Mouse (Mus musculus) thymus, postnatal 36 days (tissue): ENCODE measurements around the gene Ptprg.

ENCODE experiments used
- DNase-seq, 2 experiments: peaks; one replicate each; pipeline ENCODE4 v3.0.0; 2022; ENCODE audit warnings: mixed read lengths in 2 of 2

The Ptprg gene

DNA sequence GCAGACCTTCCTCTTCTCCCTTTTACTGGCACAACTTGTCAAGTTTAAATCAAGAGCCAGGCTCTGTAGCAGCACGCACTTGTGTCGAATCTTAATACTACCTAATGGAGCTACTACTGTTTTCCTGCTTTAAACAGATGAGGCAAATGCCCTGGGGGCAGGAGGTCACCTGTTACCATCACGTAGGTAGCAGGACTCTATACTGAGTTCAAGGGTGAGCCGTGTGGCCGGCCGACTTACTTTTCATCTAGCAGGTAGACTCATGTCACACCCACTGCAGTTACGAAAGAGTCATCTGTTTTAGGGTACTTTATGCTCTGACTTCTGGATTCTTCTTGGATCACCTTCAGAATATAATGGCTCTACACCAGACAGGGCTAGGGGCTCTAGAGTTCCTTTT, 66.3 kb downstream of the Ptprg start:
- DNase-seq, result no peak

- DNase-seq, result no peak
Observed at GRCm38 (mm10) chr14:11620314-11620713, 67.0 kb downstream of the Ptprg start.

- no peak for DNase-seq
Observed at GRCm38 (mm10) chr14:11620962-11621568, 67.7 kb downstream of the Ptprg start.

GRCm38 (mm10) chr14:11623576-11623975, 70.2 kb downstream of the Ptprg start:
- no peak for DNase-seq

DNA sequence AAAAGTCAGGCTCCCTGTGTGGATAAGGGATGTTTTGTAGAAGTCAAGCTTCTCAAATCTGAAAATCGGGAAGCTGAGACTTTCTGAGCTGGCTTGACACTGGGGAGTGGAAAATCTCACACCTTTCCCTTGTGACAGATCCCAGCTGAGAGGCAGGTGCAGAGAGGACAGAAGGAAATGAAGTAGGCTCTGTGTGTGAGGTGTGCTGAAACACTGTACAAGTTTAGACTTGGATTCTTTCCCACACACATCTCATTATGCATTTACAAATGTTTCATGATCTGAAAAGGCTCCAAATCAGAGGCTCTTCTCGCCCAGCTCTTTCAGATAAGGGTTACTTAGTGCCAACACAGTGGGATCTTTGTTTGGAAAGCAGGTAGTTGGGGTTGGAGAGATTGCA, 77.4 kb downstream of the Ptprg start:
- no peak for DNase-seq

DNA sequence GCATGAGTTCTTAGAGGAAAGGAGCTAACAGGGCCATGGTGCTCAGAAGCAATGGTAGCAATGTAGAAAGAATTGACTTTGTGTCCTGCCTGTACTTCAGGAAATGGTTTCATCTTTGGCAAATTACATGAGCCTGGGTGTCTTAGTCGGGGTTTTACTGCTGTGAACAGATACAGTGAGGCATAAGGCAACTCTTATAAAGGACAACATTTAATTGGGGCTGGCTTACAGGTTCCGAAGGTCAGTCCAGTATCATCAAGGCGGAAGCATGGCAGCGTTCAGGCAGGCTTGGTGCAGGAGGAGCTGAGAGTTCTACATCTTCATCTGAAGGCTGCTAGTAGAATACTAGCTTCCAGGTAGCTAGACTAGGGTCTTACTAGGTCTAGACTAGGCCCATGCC, 78.2 kb downstream of the Ptprg start:
- no peak for DNase-seq

GRCm38 (mm10) chr14:11637673-11638072, 84.3 kb downstream of the Ptprg start:
- DNase-seq, result no peak

GRCm38 (mm10) chr14:11639366-11639765, 86.0 kb downstream of the Ptprg start:
- no peak for DNase-seq

DNA sequence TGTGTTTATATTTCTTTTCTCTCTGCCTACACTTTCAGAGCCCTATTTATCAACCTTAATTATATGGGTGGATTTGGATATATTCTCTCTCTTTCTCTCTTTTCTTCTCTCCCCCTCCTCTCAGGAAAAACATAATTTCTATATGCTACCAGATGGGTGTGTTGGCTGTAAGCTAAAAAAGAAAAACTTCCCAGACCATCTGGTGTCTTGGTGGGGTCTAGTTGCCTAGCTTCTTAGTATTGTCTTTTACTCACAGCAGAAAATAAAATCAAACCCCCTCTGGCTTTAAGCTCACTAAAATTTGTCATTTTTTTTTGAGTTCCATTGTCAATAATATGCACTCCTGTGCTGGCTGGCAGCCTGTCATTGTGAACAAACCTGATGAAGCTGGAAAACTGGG, 87.0 kb downstream of the Ptprg start:
- DNase-seq, result no peak

- no peak for DNase-seq
Observed at GRCm38 (mm10) chr14:11640996-11641395, 87.7 kb downstream of the Ptprg start.

DNA sequence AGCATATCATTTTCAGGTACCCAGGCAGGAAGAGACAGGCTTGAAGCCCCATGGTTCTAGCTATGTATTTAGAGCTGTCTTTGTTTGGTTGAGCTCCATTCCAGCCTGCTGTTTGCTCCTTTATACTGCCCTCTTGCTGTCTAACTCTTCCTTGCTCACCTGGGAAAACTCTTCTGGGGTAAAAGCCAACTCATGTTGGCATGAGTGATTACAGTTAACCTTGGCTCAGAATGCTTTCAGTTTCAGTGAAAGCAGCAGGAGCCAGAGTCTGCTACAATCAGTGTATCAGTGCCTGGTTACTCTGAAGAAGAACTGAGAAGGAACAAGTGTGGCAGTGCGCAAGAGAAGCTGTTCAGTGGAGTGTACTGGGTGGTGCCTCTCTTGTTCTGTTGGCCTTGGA, 89.6 kb downstream of the Ptprg start:
- no peak for DNase-seq

- no peak for DNase-seq
Observed at GRCm38 (mm10) chr14:11657374-11657773, 104.0 kb downstream of the Ptprg start.

DNA sequence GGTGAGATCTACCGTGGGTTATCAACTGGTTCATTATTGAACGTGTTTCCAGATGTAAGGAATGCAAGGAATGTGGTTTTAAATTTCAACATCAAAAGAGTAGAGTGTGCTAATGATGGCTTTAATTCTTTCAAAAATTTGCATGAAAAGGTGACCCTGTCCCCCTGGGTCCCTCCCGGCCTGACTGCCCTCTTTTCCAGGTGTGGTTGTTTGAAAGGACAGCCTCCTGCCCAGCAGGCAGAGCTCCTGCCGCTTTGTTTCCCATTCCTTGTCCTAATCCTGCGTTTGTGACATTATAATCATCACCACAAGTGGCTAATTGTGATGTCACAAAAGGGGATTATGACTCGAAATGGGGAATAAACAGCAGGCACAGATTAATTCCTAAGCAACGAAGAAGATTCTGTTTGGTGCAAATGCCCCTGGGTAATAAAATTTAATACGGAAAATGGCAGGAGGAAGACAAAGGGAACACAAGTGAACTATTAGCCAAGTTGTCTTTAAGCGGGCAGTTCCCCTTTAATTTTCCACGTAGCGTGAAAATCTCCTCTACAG, 110.4 kb downstream of the Ptprg start:
- no peak for DNase-seq

DNA sequence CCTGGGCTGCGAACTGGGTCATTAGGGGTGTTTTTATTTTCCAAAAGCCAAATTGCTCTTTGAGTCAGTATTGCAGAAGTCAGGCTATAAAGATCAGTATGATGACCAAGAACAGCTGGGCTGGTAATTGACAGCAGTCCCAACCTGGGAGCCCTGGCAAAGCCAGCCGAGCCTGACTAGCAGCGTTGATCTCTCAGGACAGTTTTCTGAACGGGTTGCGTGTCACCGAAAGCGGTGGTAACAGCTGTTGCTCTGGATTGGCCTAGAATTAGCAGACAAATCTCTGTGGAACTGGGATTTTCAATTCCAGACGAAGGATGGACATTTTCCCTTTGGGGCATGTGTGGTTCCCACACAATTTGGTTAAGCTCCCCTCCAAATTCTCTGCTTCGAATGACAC, 111.0 kb downstream of the Ptprg start:
- DNase-seq, result no peak

DNA sequence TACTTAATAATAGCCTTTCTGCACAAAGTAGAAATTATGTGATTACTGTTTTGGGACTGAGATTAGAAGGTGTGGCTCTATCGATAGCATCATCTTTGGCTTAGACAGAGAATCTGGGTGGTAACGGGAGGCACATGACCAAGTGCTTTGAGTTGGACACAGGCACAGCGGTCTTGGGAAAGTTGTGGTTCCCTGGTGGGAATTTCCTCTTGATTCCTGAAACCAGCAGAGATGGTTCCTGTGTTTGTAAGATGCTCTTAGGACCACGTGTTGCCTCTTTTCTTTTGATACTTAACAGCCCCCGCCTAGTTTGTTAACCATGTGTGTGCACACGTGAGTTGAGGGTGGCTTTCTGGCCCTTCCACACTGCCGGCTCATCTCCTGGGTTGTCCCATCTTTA, 111.7 kb downstream of the Ptprg start:
- no peak for DNase-seq

DNA sequence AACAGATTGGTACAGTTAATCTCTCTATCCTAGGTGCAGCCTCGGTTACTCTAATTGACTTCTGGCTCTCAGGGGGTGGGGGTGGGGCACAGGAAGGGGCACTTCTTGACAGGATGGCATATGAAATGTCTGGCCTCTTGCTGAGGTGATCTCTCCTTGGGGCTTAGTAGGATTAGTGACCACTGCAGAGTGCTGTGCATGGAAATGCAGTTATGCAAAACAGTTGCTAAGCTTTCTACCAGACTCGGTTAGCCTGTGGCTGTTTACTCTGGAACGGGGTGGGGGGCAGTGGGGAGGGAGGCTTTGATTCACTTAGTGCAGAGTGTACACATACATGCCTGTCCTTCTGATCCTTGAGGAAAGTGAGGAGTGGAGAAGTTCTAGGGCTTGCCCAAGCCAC, 114.4 kb downstream of the Ptprg start:
- DNase-seq, result no peak

DNA sequence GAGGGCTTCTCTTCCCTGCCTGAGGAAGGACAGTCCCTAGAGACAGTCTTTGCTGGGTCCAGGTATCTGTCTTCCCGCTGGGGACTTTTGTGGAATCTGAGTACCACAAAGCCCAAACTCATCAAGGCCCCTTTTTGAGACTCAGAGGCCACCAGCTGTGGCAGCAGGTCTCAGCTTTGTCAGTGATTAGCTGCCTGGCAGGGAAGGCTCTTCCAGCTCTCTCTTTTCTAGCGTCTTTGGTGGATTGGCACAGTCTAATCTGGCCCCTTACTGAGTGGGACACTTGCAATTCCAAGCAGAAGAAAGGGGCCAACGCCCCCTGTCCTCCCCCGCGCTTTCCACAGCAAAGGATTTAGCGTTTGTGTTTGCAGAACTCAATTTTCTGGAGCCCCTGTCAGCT, 117.5 kb downstream of the Ptprg start:
- DNase-seq, result no peak

DNA sequence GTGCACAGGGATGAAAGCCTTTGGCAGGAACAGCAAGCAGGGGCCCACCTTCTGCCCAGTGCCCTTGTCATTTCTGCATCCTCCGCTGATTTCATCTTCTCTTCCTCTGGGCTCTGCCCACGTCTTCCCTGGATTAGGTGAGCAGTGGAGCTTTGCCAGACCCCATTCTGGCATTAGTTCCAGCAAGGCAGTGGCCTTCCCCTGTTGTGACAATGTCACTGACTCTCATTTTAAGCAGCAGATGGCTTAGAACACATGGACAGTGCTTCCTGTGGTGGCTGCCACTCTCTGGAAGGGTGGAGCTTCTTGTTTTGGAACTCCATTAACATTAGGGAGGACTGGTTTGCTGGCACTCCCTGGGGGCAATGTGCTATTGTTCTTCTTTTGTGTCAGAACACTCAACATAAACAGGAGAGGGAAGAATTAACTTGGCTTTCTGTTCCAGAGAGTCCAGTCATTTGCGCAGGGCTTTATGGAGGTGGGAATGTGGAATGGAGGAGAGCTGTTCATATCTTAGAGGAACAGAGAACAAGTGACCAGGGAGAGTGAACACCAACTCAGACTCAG, 119.7 kb downstream of the Ptprg start:
- DNase-seq, result no peak

GRCm38 (mm10) chr14:11678201-11678600, 124.9 kb downstream of the Ptprg start:
- no peak for DNase-seq

- DNase-seq, result no peak
Observed at GRCm38 (mm10) chr14:11679741-11680140, 126.4 kb downstream of the Ptprg start.

DNA sequence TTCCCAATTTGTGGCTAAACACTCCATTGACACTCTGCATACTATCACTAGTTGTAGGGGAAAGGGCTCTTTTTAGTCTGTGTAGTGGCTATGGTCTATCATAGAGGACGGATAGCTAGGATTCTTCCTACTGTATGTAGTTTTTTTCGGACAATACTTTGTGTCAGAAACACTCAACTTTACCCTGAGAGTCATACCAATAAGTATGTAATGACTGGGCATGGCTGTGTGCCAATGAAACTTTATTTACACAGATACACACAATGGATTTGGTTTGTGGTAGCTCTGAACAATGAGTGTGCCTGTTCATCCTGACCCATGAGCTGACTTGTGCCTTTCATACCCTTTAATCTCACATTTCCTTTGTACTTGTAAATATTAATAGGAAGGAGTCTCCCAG, 127.3 kb downstream of the Ptprg start:
- DNase-seq, result no peak

GRCm38 (mm10) chr14:11682441-11682840, 129.1 kb downstream of the Ptprg start:
- DNase-seq, result no peak

- DNase-seq, result no peak
Observed at GRCm38 (mm10) chr14:11683386-11684081, 130.2 kb downstream of the Ptprg start.

- DNase-seq, result no peak
Observed at GRCm38 (mm10) chr14:11684104-11684503, 130.8 kb downstream of the Ptprg start.
